Mouse (Mus musculus) duodenum, adult 2 months (tissue): Measurements from ENCODE around the gene Pla2g2e. TPM values are rescaled to one million over a fixed set of nuclear protein-coding genes. Genes with fewer than 3 reads are reported as not detected.

Experiments
- polyA plus RNA-seq: library from polyadenylated mRNA; depleted of rRNA; stranded (reverse); fragments of >200 nt; gene quantifications from 2 replicates; pipeline ENCODE4 v1.2.3, GENCODE M21; 2012; ENCODE audit warnings: low replicate concordance; rRNA removed

Gene Pla2g2e
- 1.1 TPM in 2 replicates for polyA plus RNA-seq

GRCm38 (mm10) chr4:138877731-138878130 lies at the start of gene Pla2g2e:
Pla2g2e (plus strand) TSS chr4:138877942.

GRCm38 (mm10) chr4:138863344-138863998 lies 14.3 kb upstream of the Pla2g2e start, which contains the start of gene Pla2g5:
Pla2g5 (minus strand) TSS chr4:138863482.

GRCm38 (mm10) chr4:138873864-138874263 lies 3.9 kb upstream of the Pla2g2e start, which contains the start of gene Gm13030:
Gm13030 (minus strand) TSS chr4:138873964.

GRCm38 (mm10) chr4:138913797-138914196 lies 36.1 kb downstream of the Pla2g2e start, which contains the start of gene Otud3:
Otud3 (minus strand) TSS chr4:138913945.

Other genes starting within 250 kb of the Pla2g2e start
- 0.06 TPM in 1 of 2 replicates, not detected in the other for gene Vwa5b1, start 242.1 kb upstream of the Pla2g2e start, polyA plus RNA-seq
- 0.08 and 0.61 TPM in 2 replicates for gene Pla2g2c, start 153.2 kb upstream of the Pla2g2e start, polyA plus RNA-seq
- gene Ubxn10, start 140.8 kb upstream of the Pla2g2e start, polyA plus RNA-seq: 0.64 and 2.2 TPM in 2 replicates
- 7.4 and 9.9 TPM in 2 replicates for gene Pla2g2f, start 120.3 kb upstream of the Pla2g2e start, polyA plus RNA-seq
- gene Pla2g2d, start 102.2 kb upstream of the Pla2g2e start, polyA plus RNA-seq: 1.3 and 5.0 TPM in 2 replicates
- gene Pla2g5, start 14.5 kb upstream of the Pla2g2e start, polyA plus RNA-seq: 4.6 and 9.2 TPM in 2 replicates
- not detected in 2 replicates for gene Gm13030, start 4.0 kb upstream of the Pla2g2e start, polyA plus RNA-seq
- 4.5 and 7.6 TPM in 2 replicates for gene Otud3, start 36.0 kb downstream of the Pla2g2e start, polyA plus RNA-seq
- gene Rnf186, start 89.2 kb downstream of the Pla2g2e start, polyA plus RNA-seq: 398 and 463 TPM in 2 replicates
- 36.4 and 36.5 TPM in 2 replicates for gene Tmco4, start 94.9 kb downstream of the Pla2g2e start, polyA plus RNA-seq
- gene Htr6, start 197.6 kb downstream of the Pla2g2e start, polyA plus RNA-seq: 1.2 and 3.3 TPM in 2 replicates
- 125 and 184 TPM in 2 replicates for gene Nbl1, start 215.1 kb downstream of the Pla2g2e start, polyA plus RNA-seq